Comparison of ENCODE assay signal across 11 mouse cellular contexts in genomic region chr1:189989376-189989775, GRCm38 (mm10).
DNase-seq lines count a peak whose midpoint lies in the region; ATAC-seq and TF ChIP-seq lines count a peak whose summit lies in the region.
"Had no signal": no experiment of that assay in that cellular context is flagged by ENCODE, and none has a peak within 500 bp of the region (broad histone marks: within the 10 kb centered on the region; RNA-seq: fewer than 3 reads in every experiment).

No protein-coding gene starts in this region.

- TF ChIP-seq POLR2A in heart, adult 2 months (IDR thresholded peaks at IDR 0.05; ENCODE audit: insufficient read depth, low read depth, low read length) = no peak

- no peak for ATAC-seq in heart, embryonic 11.5 days (replicated peaks; ENCODE audit: insufficient number of reproducible peaks, low FRiP score, low TSS enrichment)
- 0 out of 2 replicates have a peak, but pooled peaks have one; percentile 40 for ATAC-seq in limb, embryonic 13.5 days (ENCODE audit: low FRiP score, low read depth)
- ATAC-seq in stomach, postnatal 0 days (ENCODE audit: low FRiP score, low TSS enrichment) = no peak
- no peak for ATAC-seq in forebrain, embryonic 16.5 days

- whole genome bisulfite sequencing in heart, embryonic 11.5 days (ENCODE audit: insufficient replicate concordance) = 13% methylated on average over 14 of the region's 14 CpGs
- 20% methylated on average over 14 of the region's 14 CpGs for WGBS in heart, adult 2 months
- 4% methylated on average over 14 of the region's 14 CpGs for WGBS in limb, embryonic 13.5 days
- 25% methylated on average over 14 of the region's 14 CpGs for WGBS in stomach, postnatal 0 days
- WGBS in forebrain, embryonic 16.5 days = 51% methylated on average over 14 of the region's 14 CpGs

- H3K9me3 ChIP-seq in heart, embryonic 11.5 days (replicated peaks; ENCODE audit: control insufficient read depth, low read length) = no peaks in the 10 kb centered on the region
- no peaks in the 10 kb centered on the region for H3K9me3 ChIP-seq in limb, embryonic 13.5 days
- no peaks in the 10 kb centered on the region for H3K9me3 ChIP-seq in stomach, postnatal 0 days (ENCODE audit: control insufficient read depth, low read length)
- no peaks in the 10 kb centered on the region for H3K9me3 ChIP-seq in forebrain, embryonic 16.5 days (ENCODE audit: control insufficient read depth, low read length)

- H3K79me2 ChIP-seq in heart, adult 2 months (replicated peaks; ENCODE audit: control insufficient read depth, insufficient read depth, low read length) = no peaks in the 10 kb centered on the region

- H3K36me3 ChIP-seq in heart, embryonic 11.5 days (ENCODE audit: control insufficient read depth, insufficient read depth, low read length) = no peaks in the 10 kb centered on the region
- H3K36me3 ChIP-seq in heart, adult 2 months (ENCODE audit: control insufficient read depth, insufficient read depth, low read length) = no peaks in the 10 kb centered on the region
- no peaks in the 10 kb centered on the region for H3K36me3 ChIP-seq in limb, embryonic 13.5 days
- H3K36me3 ChIP-seq in stomach, postnatal 0 days (ENCODE audit: control insufficient read depth, insufficient read depth, low read length) = no peaks in the 10 kb centered on the region
- H3K36me3 ChIP-seq in forebrain, embryonic 16.5 days (ENCODE audit: control insufficient read depth, insufficient read depth) = no peaks in the 10 kb centered on the region

- no peak overlapping the region for H3K4me3 ChIP-seq in heart, embryonic 11.5 days (ENCODE audit: low read depth, low read length)
- H3K4me3 ChIP-seq in heart, adult 2 months = no peak overlapping the region
- H3K4me3 ChIP-seq in limb, embryonic 13.5 days = peak overlapping the region; percentile 19
- no peak overlapping the region for H3K4me3 ChIP-seq in stomach, postnatal 0 days (ENCODE audit: low read depth, low read length)
- no peak overlapping the region for H3K4me3 ChIP-seq in forebrain, embryonic 16.5 days (replicated peaks; ENCODE audit: low read length)

- 0 out of 2 replicates have a peak overlapping the region, but pooled peaks have one; percentile 29 for H3K9ac ChIP-seq in heart, embryonic 11.5 days (ENCODE audit: low read depth, low read length)
- no peak overlapping the region for H3K9ac ChIP-seq in heart, adult 2 months (ENCODE audit: low read depth, low read length)
- no peak overlapping the region for H3K9ac ChIP-seq in limb, embryonic 13.5 days
- H3K9ac ChIP-seq in stomach, postnatal 0 days (ENCODE audit: low read length) = no peak overlapping the region
- H3K9ac ChIP-seq in forebrain, embryonic 16.5 days (replicated peaks; ENCODE audit: low read depth, low read length) = no peak overlapping the region

- no peaks in the 10 kb centered on the region for H3K27me3 ChIP-seq in heart, embryonic 11.5 days (ENCODE audit: control insufficient read depth, insufficient read depth, low read length)
- H3K27me3 ChIP-seq in heart, adult 2 months (ENCODE audit: control insufficient read depth, insufficient read depth, low read length) = peaks cover 3% of the 10 kb centered on the region; the same call in 1 of the 2 replicates
- peaks cover 18% of the 10 kb centered on the region for H3K27me3 ChIP-seq in limb, embryonic 13.5 days
- no peaks in the 10 kb centered on the region for H3K27me3 ChIP-seq in stomach, postnatal 0 days (ENCODE audit: control insufficient read depth, insufficient read depth, low read length)
- no peaks in the 10 kb centered on the region; the same call in 1 of the 2 replicates for H3K27me3 ChIP-seq in forebrain, embryonic 16.5 days (replicated peaks; ENCODE audit: control insufficient read depth, insufficient read depth, low read length)

- TF ChIP-seq CTCF in heart, adult 2 months (IDR thresholded peaks at IDR 0.05) = no peak
- TF ChIP-seq CTCF in stomach, postnatal 0 days (IDR thresholded peaks at IDR 0.05; ENCODE audit: low read depth) = peak; percentile 3; the same call in 1 of the 2 replicates

- intact Hi-C loops in heart, adult 2 months (cut with DNase I) = no loop called here
- intact Hi-C loops in gastrocnemius, postnatal 36 days (cut with DNase I) = no loop called here

- TF ChIP-seq EP300 in heart, adult 2 months (IDR thresholded peaks at IDR 0.05; ENCODE audit: insufficient read depth, low read depth, low read length) = no peak
- no peak for TF ChIP-seq EP300 in stomach, postnatal 0 days (optimal IDR thresholded peaks at IDR 0.05)

- H3K4me2 ChIP-seq in heart, embryonic 11.5 days = peak overlapping the region; percentile 43
- peak overlapping the region; percentile 56 for H3K4me2 ChIP-seq in limb, embryonic 13.5 days (replicated peaks)
- no peak overlapping the region for H3K4me2 ChIP-seq in stomach, postnatal 0 days (replicated peaks; ENCODE audit: low read depth)
- H3K4me2 ChIP-seq in forebrain, embryonic 16.5 days (ENCODE audit: low read length) = no peak overlapping the region

- no peak overlapping the region for H3K27ac ChIP-seq in heart, embryonic 11.5 days (ENCODE audit: low read depth, low read length)
- H3K27ac ChIP-seq in heart, adult 2 months = no peak overlapping the region
- no peak overlapping the region for H3K27ac ChIP-seq in limb, embryonic 13.5 days
- no peak overlapping the region for H3K27ac ChIP-seq in stomach, postnatal 0 days (replicated peaks)
- H3K27ac ChIP-seq in forebrain, embryonic 16.5 days (ENCODE audit: low read length) = no peak overlapping the region

- H3K4me1 ChIP-seq in heart, embryonic 11.5 days (ENCODE audit: control insufficient read depth, insufficient read depth, low read length) = peaks cover 9% of the 10 kb centered on the region
- no peaks in the 10 kb centered on the region for H3K4me1 ChIP-seq in heart, adult 2 months (ENCODE audit: control insufficient read depth, insufficient read depth, low read length)
- peaks cover 33% of the 10 kb centered on the region for H3K4me1 ChIP-seq in limb, embryonic 13.5 days
- H3K4me1 ChIP-seq in stomach, postnatal 0 days (replicated peaks; ENCODE audit: control insufficient read depth, insufficient read depth) = no peaks in the 10 kb centered on the region
- peaks cover 2% of the 10 kb centered on the region; the same call in 1 of the 2 replicates for H3K4me1 ChIP-seq in forebrain, embryonic 16.5 days (replicated peaks; ENCODE audit: control insufficient read depth, insufficient read depth, low read length)

- no peak for DNase-seq in heart, adult 2 months
- peak; percentile 12 for DNase-seq in ovary, postnatal 36 days (ENCODE audit: low spot score)
- DNase-seq in ovary, postnatal 10 days (ENCODE audit: low spot score) = no peak
- no peak for DNase-seq in stomach, postnatal 0 days (ENCODE audit: low spot score)
- DNase-seq in gastrocnemius, postnatal 36 days = no peak
- DNase-seq: cerebellum, adult 11-12 months; right cerebral cortex, adult 18-20 months; thymus, adult 18-20 months had no signal

Comparison
In these comparisons a context has a peak if more than half of its experiments do, and no peak if none do; other contexts are left out.
1. H3K4me2 ChIP-seq: peak in heart, embryonic 11.5 days (single experiment) and limb, embryonic 13.5 days (single experiment); none in stomach, postnatal 0 days (single experiment) and forebrain, embryonic 16.5 days (single experiment).